Mouse (Mus musculus) neural tube, embryonic 15.5 days (tissue): ENCODE measurements around the gene Qdpr. TPM values are rescaled to one million over a fixed set of nuclear protein-coding genes. Genes with fewer than 3 reads are reported as not detected.

ENCODE experiments used
- ATAC-seq: fragments of 200-750 bp; cut with Nextera tagmentation; 2 replicates; pipeline ENCODE4 v1.8.0; 2017; ENCODE audit warnings: mild to moderate bottlenecking, moderate TSS enrichment, moderate library complexity; ENCODE audit not compliant: low FRiP score
- H3K27ac ChIP-seq: fragments of 300-500 bp; sonication (generic); replicated peaks from 2 replicates; pipeline ENCODE4 v1.5.1; 2015; ENCODE audit warnings: mild to moderate bottlenecking, inconsistent platforms
- H3K27me3 ChIP-seq: fragments of 300-500 bp; sonication (generic); replicated peaks from 2 replicates; pipeline ENCODE4 v1.6.1; 2015; ENCODE audit warnings: inconsistent platforms
- H3K36me3 ChIP-seq: fragments of 300-500 bp; sonication (generic); 2 replicates; pipeline ENCODE4 v1.6.1; 2015; ENCODE audit warnings: inconsistent platforms
- H3K4me1 ChIP-seq: fragments of 300-500 bp; sonication (generic); 2 replicates; pipeline ENCODE4 v1.6.1; 2015; ENCODE audit warnings: inconsistent platforms
- H3K4me2 ChIP-seq: fragments of 300-500 bp; sonication (generic); 2 replicates; pipeline ENCODE4 v1.6.1; 2015; ENCODE audit warnings: inconsistent platforms, mild to moderate bottlenecking, moderate library complexity
- H3K4me3 ChIP-seq: fragments of 300-500 bp; sonication (generic); replicated peaks from 2 replicates; pipeline ENCODE4 v1.5.1; 2015; ENCODE audit warnings: mild to moderate bottlenecking, inconsistent platforms
- H3K9ac ChIP-seq: fragments of 300-500 bp; sonication (generic); replicated peaks from 2 replicates; pipeline ENCODE4 v1.6.1; 2015; ENCODE audit warnings: mild to moderate bottlenecking, inconsistent platforms
- H3K9me3 ChIP-seq: fragments of 300-500 bp; sonication (generic); replicated peaks from 2 replicates; pipeline ENCODE4 v1.6.1; 2016; ENCODE audit warnings: inconsistent platforms
- WGBS: fragments of 180-500 bp; shearing (Covaris S2); methylation state at CpG from one replicate; pipeline ENCODE4 v1.1.7; 2015; ENCODE audit warnings: mixed read lengths; 5-methylcytosine and 5-hydroxymethylcytosine counted together
- polyA plus RNA-seq: library from polyadenylated mRNA; unstranded; fragments of >200 nt; fragmentation: Nextera tagmentation; extraction: Ambion mirVana; gene quantifications from 2 replicates; pipeline ENCODE4 v1.2.1, GENCODE M21; 2015

The Qdpr gene
- polyA plus RNA-seq, 1 experiment from 2014 or later, result 143 TPM

- no peaks in the 10 kb centered on the region for H3K36me3 ChIP-seq
- no peak overlapping the region for H3K4me3 ChIP-seq
- no peaks in the 10 kb centered on the region; the same call in 1 of the 2 replicates for H3K27me3 ChIP-seq
- H3K27ac ChIP-seq, result no peak overlapping the region
- 85% methylated on average over 3 of the region's 3 CpGs for WGBS
- H3K9me3 ChIP-seq, result no peaks in the 10 kb centered on the region
- H3K4me1 ChIP-seq, result no peaks in the 10 kb centered on the region
- ATAC-seq, result no peak
- H3K4me2 ChIP-seq, result no peak overlapping the region
- no peak overlapping the region for H3K9ac ChIP-seq
These were observed 32.6 kb upstream of the Qdpr start for GRCm38 (mm10) chr5:45482607-45483006.

- Histone ChIP-seq H3K36me3 (no peaks in the 10 kb centered on the region), H3K4me2 (no peak overlapping the region), H3K27ac (no peak overlapping the region), H3K4me3 (no peak overlapping the region), H3K9me3 (no peaks in the 10 kb centered on the region), H3K9ac (no peak overlapping the region), H3K27me3 (no peaks in the 10 kb centered on the region; the same call in 1 of the 2 replicates), H3K4me1 (peaks cover 5% of the 10 kb centered on the region; the same call in 1 of the 2 replicates)
- ATAC-seq, result no peak
- 88% methylated on average over 2 of the region's 2 CpGs for WGBS
These were observed 31.1 kb upstream of the Qdpr start for GRCm38 (mm10) chr5:45481125-45481524.

- Histone ChIP-seq H3K4me1 (peaks cover 6% of the 10 kb centered on the region; the same call in 1 of the 2 replicates), H3K36me3 (no peaks in the 10 kb centered on the region), H3K9me3 (no peaks in the 10 kb centered on the region), H3K27ac (no peak overlapping the region), H3K4me2 (no peak overlapping the region), H3K27me3 (no peaks in the 10 kb centered on the region; the same call in 1 of the 2 replicates), H3K4me3 (no peak overlapping the region), H3K9ac (no peak overlapping the region)
- WGBS, result 98% methylated on average over 1 of the region's 1 CpGs
- no peak for ATAC-seq
These were observed 30.0 kb upstream of the Qdpr start for GRCm38 (mm10) chr5:45480066-45480465.

- H3K4me3 ChIP-seq, result no peak overlapping the region
- no peaks in the 10 kb centered on the region; the same call in 1 of the 2 replicates for H3K27me3 ChIP-seq
- no peak overlapping the region for H3K4me2 ChIP-seq
- no peak overlapping the region for H3K9ac ChIP-seq
- 84% methylated on average over 7 of the region's 7 CpGs for WGBS
- H3K36me3 ChIP-seq, result no peaks in the 10 kb centered on the region
- peaks cover 6% of the 10 kb centered on the region; the same call in 1 of the 2 replicates for H3K4me1 ChIP-seq
- ATAC-seq, result no peak
- H3K27ac ChIP-seq, result no peak overlapping the region
- no peaks in the 10 kb centered on the region for H3K9me3 ChIP-seq
These were observed 27.6 kb upstream of the Qdpr start for GRCm38 (mm10) chr5:45477601-45478000.

- Histone ChIP-seq H3K4me1 (peaks cover 6% of the 10 kb centered on the region; the same call in 1 of the 2 replicates), H3K9ac (no peak overlapping the region), H3K27ac (no peak overlapping the region), H3K27me3 (no peaks in the 10 kb centered on the region; the same call in 1 of the 2 replicates), H3K4me3 (no peak overlapping the region), H3K4me2 (peak overlapping the region; percentile 11; the same call in 1 of the 2 replicates), H3K36me3 (no peaks in the 10 kb centered on the region), H3K9me3 (no peaks in the 10 kb centered on the region)
- 26% methylated on average over 6 of the region's 6 CpGs for WGBS
- ATAC-seq, result no peak
These were observed 26.3 kb upstream of the Qdpr start for GRCm38 (mm10) chr5:45476288-45476687.

GRCm38 (mm10) chr5:45475771-45476170 is 25.7 kb upstream of the Qdpr start:
- 93% methylated on average over 5 of the region's 5 CpGs for WGBS

GRCm38 (mm10) chr5:45474758-45475157 is 24.7 kb upstream of the Qdpr start:
- H3K4me2 ChIP-seq, result no peak overlapping the region
- no peak for ATAC-seq
- H3K36me3 ChIP-seq, result no peaks in the 10 kb centered on the region
- no peak overlapping the region for H3K9ac ChIP-seq
- H3K4me1 ChIP-seq, result peaks cover 6% of the 10 kb centered on the region; the same call in 1 of the 2 replicates
- no peaks in the 10 kb centered on the region; the same call in 1 of the 2 replicates for H3K27me3 ChIP-seq
- 80% methylated on average over 3 of the region's 4 CpGs for WGBS
- H3K9me3 ChIP-seq, result no peaks in the 10 kb centered on the region
- H3K4me3 ChIP-seq, result no peak overlapping the region
- no peak overlapping the region for H3K27ac ChIP-seq

More at GRCm38 (mm10) chr5:45475771-45476170, 25.7 kb upstream of the Qdpr start:
- Histone ChIP-seq H3K4me3 (no peak overlapping the region), H3K9me3 (no peaks in the 10 kb centered on the region), H3K9ac (no peak overlapping the region), H3K4me1 (peaks cover 6% of the 10 kb centered on the region; the same call in 1 of the 2 replicates), H3K4me2 (no peak overlapping the region), H3K36me3 (no peaks in the 10 kb centered on the region), H3K27ac (no peak overlapping the region), H3K27me3 (no peaks in the 10 kb centered on the region; the same call in 1 of the 2 replicates)
- no peak for ATAC-seq

- no peaks in the 10 kb centered on the region for H3K9me3 ChIP-seq
- 32% methylated on average over 6 of the region's 6 CpGs for WGBS
- H3K27ac ChIP-seq, result no peak overlapping the region
- no peak overlapping the region for H3K4me3 ChIP-seq
- H3K4me1 ChIP-seq, result peaks cover 6% of the 10 kb centered on the region; the same call in 1 of the 2 replicates
- H3K9ac ChIP-seq, result no peak overlapping the region
- no peak overlapping the region for H3K4me2 ChIP-seq
- peak; percentile 65; the same call in 1 of the 2 replicates for ATAC-seq
- H3K36me3 ChIP-seq, result no peaks in the 10 kb centered on the region
- H3K27me3 ChIP-seq, result no peaks in the 10 kb centered on the region; the same call in 1 of the 2 replicates
These were observed 24.2 kb upstream of the Qdpr start for GRCm38 (mm10) chr5:45474215-45474614.

- Histone ChIP-seq H3K9ac (no peak overlapping the region), H3K27ac (no peak overlapping the region), H3K36me3 (no peaks in the 10 kb centered on the region), H3K4me1 (peaks cover 6% of the 10 kb centered on the region; the same call in 1 of the 2 replicates), H3K4me3 (no peak overlapping the region), H3K4me2 (no peak overlapping the region), H3K27me3 (no peaks in the 10 kb centered on the region; the same call in 1 of the 2 replicates), H3K9me3 (no peaks in the 10 kb centered on the region)
- ATAC-seq, result no peak
- WGBS, result 97% methylated on average over 1 of the region's 1 CpGs
These were observed 23.5 kb upstream of the Qdpr start for GRCm38 (mm10) chr5:45473521-45473920.

- H3K4me2 ChIP-seq, result no peak overlapping the region
- H3K4me3 ChIP-seq, result no peak overlapping the region
- WGBS, result 53% methylated on average over 7 of the region's 7 CpGs
- H3K9me3 ChIP-seq, result no peaks in the 10 kb centered on the region
- no peaks in the 10 kb centered on the region; the same call in 1 of the 2 replicates for H3K27me3 ChIP-seq
- no peaks in the 10 kb centered on the region for H3K36me3 ChIP-seq
- peaks cover 6% of the 10 kb centered on the region; the same call in 1 of the 2 replicates for H3K4me1 ChIP-seq
- H3K27ac ChIP-seq, result no peak overlapping the region
- no peak for ATAC-seq
- H3K9ac ChIP-seq, result no peak overlapping the region
These were observed 22.9 kb upstream of the Qdpr start for GRCm38 (mm10) chr5:45472880-45473450.

- 55% methylated on average over 9 of the region's 9 CpGs for WGBS
These were observed 4.4 kb upstream of the Qdpr start for GRCm38 (mm10) chr5:45454456-45454855.

GRCm38 (mm10) chr5:45453451-45453850 is 3.4 kb upstream of the Qdpr start, which contains the start of gene Clrn2:
Gene Clrn2, plus strand, starts transcription at chr5:45453751.
- no peak for ATAC-seq
- Histone ChIP-seq H3K4me1 (peaks cover 16% of the 10 kb centered on the region), H3K9ac (no peak within 1 kb of the TSS), H3K27me3 (no peaks in the 10 kb centered on the region), H3K4me2 (no peak within 1 kb of the TSS), H3K9me3 (no peaks in the 10 kb centered on the region), H3K27ac (no peak within 1 kb of the TSS), H3K4me3 (no peak within 1 kb of the TSS), H3K36me3 (no peaks in the 10 kb centered on the region)
- 76% methylated on average over 6 of the region's 6 CpGs for WGBS

More at GRCm38 (mm10) chr5:45454456-45454855, 4.4 kb upstream of the Qdpr start:
- Histone ChIP-seq H3K36me3 (no peaks in the 10 kb centered on the region), H3K9ac (no peak overlapping the region), H3K4me2 (no peak overlapping the region), H3K27ac (no peak overlapping the region), H3K27me3 (no peaks in the 10 kb centered on the region), H3K4me3 (no peak overlapping the region), H3K9me3 (no peaks in the 10 kb centered on the region), H3K4me1 (peaks cover 6% of the 10 kb centered on the region)
- ATAC-seq, result no peak
